Mouse (Mus musculus): ENCODE data around the gene Rgs6. TPM values are rescaled to one million over a fixed set of nuclear protein-coding genes. Genes with fewer than 3 reads are reported as not detected.

The Rgs6 gene
- total and polyA plus RNA-seq, 3 experiments = 7.3 to 12.6 (median 10.2) TPM

- Histone ChIP-seq H3K36me3 (ENCODE audit: control insufficient read depth, insufficient read depth, low read length) (no peaks in the 10 kb centered on the region), H3K4me1 (ENCODE audit: control insufficient read depth, insufficient read depth, low read length) (no peaks in the 10 kb centered on the region), H3K27ac (no peak overlapping the region), H3K79me2 (replicated peaks; ENCODE audit: control insufficient read depth, insufficient read depth, low read length) (no peaks in the 10 kb centered on the region), H3K4me3 (no peak overlapping the region), H3K27me3 (ENCODE audit: control insufficient read depth, insufficient read depth, low read length) (no peaks in the 10 kb centered on the region), H3K9ac (ENCODE audit: low read depth, low read length) (no peak overlapping the region)
- intact Hi-C loops (cut with DNase I) = no loop called here
- TF ChIP-seq EP300 (IDR thresholded peaks at IDR 0.05; ENCODE audit: insufficient read depth, low read depth, low read length) (no peak), POLR2A (IDR thresholded peaks at IDR 0.05; ENCODE audit: insufficient read depth, low read depth, low read length) (no peak), CTCF (IDR thresholded peaks at IDR 0.05) (no peak)
- WGBS = 73% methylated on average over 2 of the region's 2 CpGs
- no peak for DNase-seq
Observed at GRCm38 (mm10) chr12:83160211-83160610, 572.1 kb downstream of the Rgs6 start.

GRCm38 (mm10) chr12:83160700-83161099, 572.6 kb downstream of the Rgs6 start:
- intact Hi-C loops (cut with DNase I) = no loop called here
- Histone ChIP-seq H3K27ac (no peak overlapping the region), H3K79me2 (replicated peaks; ENCODE audit: control insufficient read depth, insufficient read depth, low read length) (no peaks in the 10 kb centered on the region), H3K4me3 (no peak overlapping the region), H3K36me3 (ENCODE audit: control insufficient read depth, insufficient read depth, low read length) (no peaks in the 10 kb centered on the region), H3K4me1 (ENCODE audit: control insufficient read depth, insufficient read depth, low read length) (no peaks in the 10 kb centered on the region), H3K9ac (ENCODE audit: low read depth, low read length) (no peak overlapping the region), H3K27me3 (ENCODE audit: control insufficient read depth, insufficient read depth, low read length) (no peaks in the 10 kb centered on the region)
- TF ChIP-seq EP300 (IDR thresholded peaks at IDR 0.05; ENCODE audit: insufficient read depth, low read depth, low read length) (no peak), CTCF (IDR thresholded peaks at IDR 0.05) (no peak), POLR2A (IDR thresholded peaks at IDR 0.05; ENCODE audit: insufficient read depth, low read depth, low read length) (no peak)
- DNase-seq = no peak
- 78% methylated on average over 4 of the region's 4 CpGs for WGBS

GRCm38 (mm10) chr12:83163721-83164120, 575.6 kb downstream of the Rgs6 start:
- Histone ChIP-seq H3K79me2 (replicated peaks; ENCODE audit: control insufficient read depth, insufficient read depth, low read length) (no peaks in the 10 kb centered on the region), H3K4me3 (no peak overlapping the region), H3K27me3 (ENCODE audit: control insufficient read depth, insufficient read depth, low read length) (no peaks in the 10 kb centered on the region), H3K36me3 (ENCODE audit: control insufficient read depth, insufficient read depth, low read length) (no peaks in the 10 kb centered on the region), H3K27ac (no peak overlapping the region; the same call in 1 of the 2 replicates), H3K9ac (ENCODE audit: low read depth, low read length) (no peak overlapping the region), H3K4me1 (ENCODE audit: control insufficient read depth, insufficient read depth, low read length) (no peaks in the 10 kb centered on the region)
- peak in 1 of 2 experiments; percentile 21 for DNase-seq
- 44% methylated on average over 5 of the region's 5 CpGs for WGBS
- TF ChIP-seq CTCF (IDR thresholded peaks at IDR 0.05) (no peak), POLR2A (IDR thresholded peaks at IDR 0.05; ENCODE audit: insufficient read depth, low read depth, low read length) (no peak), EP300 (IDR thresholded peaks at IDR 0.05; ENCODE audit: insufficient read depth, low read depth, low read length) (no peak)
- intact Hi-C loops (cut with DNase I) = no loop called here

- Histone ChIP-seq H3K27ac (no peak overlapping the region), H3K4me1 (ENCODE audit: control insufficient read depth, insufficient read depth, low read length) (no peaks in the 10 kb centered on the region), H3K9ac (ENCODE audit: low read depth, low read length) (no peak overlapping the region), H3K4me3 (no peak overlapping the region), H3K79me2 (replicated peaks; ENCODE audit: control insufficient read depth, insufficient read depth, low read length) (no peaks in the 10 kb centered on the region), H3K36me3 (ENCODE audit: control insufficient read depth, insufficient read depth, low read length) (no peaks in the 10 kb centered on the region), H3K27me3 (ENCODE audit: control insufficient read depth, insufficient read depth, low read length) (no peaks in the 10 kb centered on the region)
- 47% methylated on average over 1 of the region's 1 CpGs for WGBS
- DNase-seq = no peak
- intact Hi-C loops (cut with DNase I) = no loop called here
- no peak for TF ChIP-seq POLR2A (IDR thresholded peaks at IDR 0.05; ENCODE audit: insufficient read depth, low read depth, low read length)
- no peak for TF ChIP-seq EP300 (IDR thresholded peaks at IDR 0.05; ENCODE audit: insufficient read depth, low read depth, low read length)
- no peak for TF ChIP-seq CTCF (IDR thresholded peaks at IDR 0.05)
Observed at GRCm38 (mm10) chr12:83165058-83165457, 577.0 kb downstream of the Rgs6 start.

- Histone ChIP-seq H3K4me1 (ENCODE audit: control insufficient read depth, insufficient read depth, low read length) (no peaks in the 10 kb centered on the region), H3K36me3 (ENCODE audit: control insufficient read depth, insufficient read depth, low read length) (no peaks in the 10 kb centered on the region), H3K4me3 (no peak overlapping the region), H3K9ac (ENCODE audit: low read depth, low read length) (no peak overlapping the region), H3K79me2 (replicated peaks; ENCODE audit: control insufficient read depth, insufficient read depth, low read length) (no peaks in the 10 kb centered on the region), H3K27me3 (ENCODE audit: control insufficient read depth, insufficient read depth, low read length) (no peaks in the 10 kb centered on the region), H3K27ac (no peak overlapping the region)
- DNase-seq = no peak
- intact Hi-C loops (cut with DNase I) = no loop called here
- 74% methylated on average over 6 of the region's 6 CpGs for WGBS
- TF ChIP-seq POLR2A (IDR thresholded peaks at IDR 0.05; ENCODE audit: insufficient read depth, low read depth, low read length) = no peak
- TF ChIP-seq EP300 (IDR thresholded peaks at IDR 0.05; ENCODE audit: insufficient read depth, low read depth, low read length) = no peak
- TF ChIP-seq CTCF (IDR thresholded peaks at IDR 0.05) = no peak
Observed at GRCm38 (mm10) chr12:83168310-83168709, 580.2 kb downstream of the Rgs6 start.

- Histone ChIP-seq H3K27ac (no peak overlapping the region), H3K4me1 (ENCODE audit: control insufficient read depth, insufficient read depth, low read length) (no peaks in the 10 kb centered on the region), H3K4me3 (no peak overlapping the region), H3K79me2 (replicated peaks; ENCODE audit: control insufficient read depth, insufficient read depth, low read length) (no peaks in the 10 kb centered on the region), H3K9ac (ENCODE audit: low read depth, low read length) (no peak overlapping the region), H3K36me3 (ENCODE audit: control insufficient read depth, insufficient read depth, low read length) (no peaks in the 10 kb centered on the region), H3K27me3 (ENCODE audit: control insufficient read depth, insufficient read depth, low read length) (no peaks in the 10 kb centered on the region)
- intact Hi-C loops (cut with DNase I) = no loop called here
- 19% methylated on average over 12 of the region's 12 CpGs for WGBS
- no peak for TF ChIP-seq CTCF (IDR thresholded peaks at IDR 0.05)
- no peak for TF ChIP-seq EP300 (IDR thresholded peaks at IDR 0.05; ENCODE audit: insufficient read depth, low read depth, low read length)
- no peak for TF ChIP-seq POLR2A (IDR thresholded peaks at IDR 0.05; ENCODE audit: insufficient read depth, low read depth, low read length)
- no peak for DNase-seq
Observed at GRCm38 (mm10) chr12:83169495-83170209, 581.6 kb downstream of the Rgs6 start.

All from heart, adult 2 months (tissue).